In genomic region chr13:83662089-83662551, GRCm38 (mm10) we compare ENCODE assay signal across 11 mouse cellular contexts.
DNase-seq lines count a peak whose midpoint lies in the region; ATAC-seq and TF ChIP-seq lines count a peak whose summit lies in the region.
"Had no signal": no experiment of that assay in that cellular context is flagged by ENCODE, and none has a peak within 500 bp of the region (broad histone marks: within the 10 kb centered on the region; RNA-seq: fewer than 3 reads in every experiment).

No protein-coding gene starts in this region.

- TF ChIP-seq POLR2A in bone marrow, adult 2 months (IDR thresholded peaks at IDR 0.05; ENCODE audit: borderline replicate concordance, control insufficient read depth, low read depth, low read length), result no peak

- 91% methylated on average over 14 of the region's 14 CpGs for WGBS in bone marrow, adult 2 months
- WGBS in hindbrain, postnatal 0 days, result 40% methylated on average over 14 of the region's 14 CpGs

- H3K27me3 ChIP-seq in hindbrain, postnatal 0 days (ENCODE audit: insufficient read depth, low read length), result no peaks in the 10 kb centered on the region
- H3K27me3 ChIP-seq: limb, embryonic 13.5 days had no signal

- ATAC-seq in common myeloid progenitor, adult 5-6 weeks (replicated peaks; ENCODE audit: low read depth, poor library complexity, severe bottlenecking), result 0 out of 2 replicates have a peak, but pooled peaks have one; percentile 39
- ATAC-seq in hindbrain, postnatal 0 days, result peak; percentile 83

- H3K4me1 ChIP-seq in bone marrow, adult 2 months (ENCODE audit: control insufficient read depth, insufficient read depth, low read length), result no peaks in the 10 kb centered on the region
- no peaks in the 10 kb centered on the region for H3K4me1 ChIP-seq in hindbrain, postnatal 0 days (ENCODE audit: insufficient read depth, low read length)
- H3K4me1 ChIP-seq: limb, embryonic 13.5 days had no signal

- no peak overlapping the region for H3K27ac ChIP-seq in bone marrow, adult 2 months (ENCODE audit: control insufficient read depth, insufficient read depth, low read depth, low read length, poor library complexity)
- no peak overlapping the region for H3K27ac ChIP-seq in hindbrain, postnatal 0 days
- H3K27ac ChIP-seq: kidney, postnatal 0 days; limb, embryonic 13.5 days had no signal

- H3K9me3 ChIP-seq in hindbrain, postnatal 0 days (ENCODE audit: low read length), result no peaks in the 10 kb centered on the region
- H3K9me3 ChIP-seq: limb, embryonic 13.5 days had no signal

- H3K4me3 ChIP-seq in bone marrow, adult 2 months (replicated peaks; ENCODE audit: control insufficient read depth, low read depth, low read length), result no peak overlapping the region
- no peak overlapping the region for H3K4me3 ChIP-seq in hindbrain, postnatal 0 days (ENCODE audit: low read length)
- H3K4me3 ChIP-seq: limb, embryonic 13.5 days had no signal

- H3K36me3 ChIP-seq in hindbrain, postnatal 0 days (ENCODE audit: insufficient read depth, low read length), result no peaks in the 10 kb centered on the region
- H3K36me3 ChIP-seq: limb, embryonic 13.5 days had no signal

- TF ChIP-seq CTCF in bone marrow, adult 2 months (IDR thresholded peaks at IDR 0.05; ENCODE audit: control insufficient read depth, insufficient read depth, low read length), result 0 out of 2 replicates have a peak, but pooled peaks have one; percentile 2
- peak; percentile 48 for TF ChIP-seq CTCF in hindbrain, postnatal 0 days (IDR thresholded peaks at IDR 0.05; ENCODE audit: low read depth)

- DNase-seq in layer of hippocampus, postnatal 10 days (ENCODE audit: low spot score in 2 of 2), result peak; percentile 56 to 65
- no peak for DNase-seq in layer of hippocampus, adult 11-12 months (ENCODE audit: low spot score)
- DNase-seq in hindbrain, postnatal 0 days (ENCODE audit: low spot score), result peak; percentile 45
- DNase-seq in ovary, adult 18-20 months (ENCODE audit: low spot score), result no peak
- DNase-seq in lung, postnatal 25 days (ENCODE audit: low spot score), result no peak
- no peak for DNase-seq in thymus, postnatal 10 days (ENCODE audit: low spot score in 2 of 2)
- DNase-seq: thymus, postnatal 14 days had no signal

- peak overlapping the region; percentile 20; the same call in 1 of the 2 replicates for H3K4me2 ChIP-seq in hindbrain, postnatal 0 days (ENCODE audit: low read depth, low read length)
- H3K4me2 ChIP-seq: limb, embryonic 13.5 days had no signal

- H3K9ac ChIP-seq in hindbrain, postnatal 0 days (replicated peaks; ENCODE audit: low read length), result no peak overlapping the region
- H3K9ac ChIP-seq: limb, embryonic 13.5 days had no signal

Comparison
In these comparisons a context has a peak if more than half of its experiments do, and no peak if none do; other contexts are left out.
1. DNase-seq: peak in layer of hippocampus, postnatal 10 days (2 of 2) and hindbrain, postnatal 0 days (single experiment); none in layer of hippocampus, adult 11-12 months (single experiment), ovary, adult 18-20 months (single experiment), lung, postnatal 25 days (single experiment) and thymus, postnatal 10 days (0 of 2).